Mouse (Mus musculus) spleen, adult 2 months (tissue): ENCODE results near the gene Lrrk1.

Experiments used
- CTCF ChIP-seq: fragments of 200-500 bp; IDR thresholded peaks from 2 replicates; pipeline ENCODE4 v1.5.1; 2011; ENCODE audit warnings: mild to moderate bottlenecking, inconsistent platforms; ENCODE audit not compliant: insufficient read depth, insufficient read length, insufficient replicate concordance; ENCODE audit errors: extremely low read depth
- POLR2A ChIP-seq: fragments of 200-500 bp; IDR thresholded peaks from 2 replicates; pipeline ENCODE4 v1.6.1; 2011; ENCODE audit warnings: low read depth, low read length, inconsistent platforms

DNA sequence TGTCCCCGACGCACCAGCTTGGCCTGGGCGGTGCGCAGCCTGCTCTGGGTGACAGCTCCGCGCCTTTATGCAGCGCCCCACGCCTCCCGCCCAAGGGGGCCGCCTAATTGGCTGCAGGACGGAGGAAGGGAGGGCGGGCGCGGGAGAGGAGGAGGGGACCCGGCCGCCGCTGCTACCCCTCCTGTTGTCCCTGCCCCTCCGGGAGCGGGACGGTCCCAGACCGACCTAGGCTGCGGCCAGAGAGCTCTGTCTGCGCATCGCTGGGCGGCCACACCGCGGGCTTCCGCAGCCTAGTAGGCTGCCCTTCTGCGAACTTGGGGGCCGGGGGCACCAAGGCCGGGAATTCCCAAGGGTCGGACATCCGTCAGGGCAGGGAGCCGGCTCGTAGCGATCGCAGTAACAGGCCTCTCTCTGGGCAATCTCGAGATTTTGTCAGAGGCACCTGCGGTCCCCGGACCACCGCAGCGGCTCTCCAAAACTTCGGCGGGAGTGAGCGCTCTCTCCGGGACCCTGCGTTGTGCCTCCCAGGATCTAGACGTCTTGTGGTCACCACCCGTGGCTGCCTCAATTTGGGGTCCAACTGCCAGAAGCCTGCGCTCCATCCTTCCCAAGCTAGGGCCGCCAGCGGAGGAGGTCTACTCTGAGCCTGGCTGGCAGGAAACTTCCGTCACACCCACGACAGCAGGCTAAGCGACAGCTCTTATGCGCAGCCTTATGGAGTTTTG, 39.4 kb upstream of the Lrrk1 start, which contains the start of gene Aldh1a3:
- TF ChIP-seq POLR2A: no peak
- TF ChIP-seq CTCF: no peak
